Mouse (Mus musculus) ES-E14 (cell line): ENCODE measurements around the gene Slc38a3. TPM values are rescaled to one million over a fixed set of nuclear protein-coding genes. Genes with fewer than 3 reads are reported as not detected.
"Not testable (repeated sequence)": the region's sequence is repeated elsewhere in the genome, so short reads cannot be mapped to it uniquely, and the experiment has no call there.

Experiments used
- DNase-seq: peaks from one replicate; pipeline ENCODE4 v3.0.0-alpha.2; 2013; ENCODE audit warnings: low read depth, low spot score
- H3K27ac ChIP-seq: 2 replicates; pipeline ENCODE4 v1.5.1; 2012; ENCODE audit warnings: low read depth, mild to moderate bottlenecking, low read length, moderate library complexity, mixed read lengths; ENCODE audit not compliant: poor library complexity, insufficient read depth, severe bottlenecking
- H3K36me3 ChIP-seq: 2 replicates; pipeline ENCODE4 v1.6.1; 2012; ENCODE audit warnings: mild to moderate bottlenecking, low read length, moderate library complexity, mixed read lengths; ENCODE audit not compliant: control insufficient read depth, poor library complexity, insufficient read depth, severe bottlenecking
- H3K4me1 ChIP-seq, 2 experiments: fragments of 150-350 bp in 1 of 2; sonication (generic) in 1 of 2; 2 replicates each; pipeline ENCODE4 v1.6.1; 2012; ENCODE audit warnings: low read length in 2 of 2, mild to moderate bottlenecking in 1 of 2, mixed read lengths in 1 of 2; ENCODE audit not compliant: control insufficient read depth in 2 of 2, insufficient read depth in 2 of 2, poor library complexity in 1 of 2
- H3K4me3 ChIP-seq, 2 experiments: fragments of 150-350 bp in 1 of 2; sonication (generic) in 1 of 2; 2 replicates each; pipeline ENCODE4 v1.5.1; 2012; ENCODE audit warnings: low read length in 2 of 2, low read depth in 1 of 2, mild to moderate bottlenecking in 1 of 2, mixed read lengths in 1 of 2; ENCODE audit not compliant: insufficient read depth in 1 of 2, poor library complexity in 1 of 2, severe bottlenecking in 1 of 2
- H3K9ac ChIP-seq: 2 replicates; pipeline ENCODE4 v1.6.1; 2012; ENCODE audit warnings: low read depth, mild to moderate bottlenecking, low read length, mixed read lengths; ENCODE audit not compliant: poor library complexity, insufficient read depth, severe bottlenecking
- H3K9me3 ChIP-seq: fragments of 150-350 bp; sonication (generic); 2 replicates; pipeline ENCODE4 v1.6.1; 2012; ENCODE audit warnings: low read depth, mild to moderate bottlenecking, low read length; ENCODE audit not compliant: control insufficient read depth, insufficient read depth
- CHD2 ChIP-seq: IDR thresholded peaks from 2 replicates; pipeline ENCODE4 v1.6.1; 2014; ENCODE audit warnings: mild to moderate bottlenecking, low read depth, low read length, inconsistent platforms
- HCFC1 ChIP-seq: IDR thresholded peaks from 2 replicates; pipeline ENCODE4 v1.6.1; 2012; ENCODE audit warnings: low read length, inconsistent platforms, borderline replicate concordance; ENCODE audit not compliant: insufficient read depth
- MAFK ChIP-seq: IDR thresholded peaks from 2 replicates; pipeline ENCODE4 v1.6.1; 2014; ENCODE audit warnings: mild to moderate bottlenecking, low read depth, low read length, inconsistent platforms; ENCODE audit not compliant: insufficient read depth
- ZC3H11A ChIP-seq: IDR thresholded peaks from 2 replicates; pipeline ENCODE4 v1.6.1; 2012; ENCODE audit warnings: low read depth, mild to moderate bottlenecking, inconsistent platforms, low read length, borderline replicate concordance
- ZNF384 ChIP-seq: IDR thresholded peaks from 2 replicates; pipeline ENCODE4 v1.6.1; 2012; ENCODE audit warnings: low read depth, low read length, inconsistent platforms
- in situ Hi-C, 2 experiments: fragments of 600-800 bp; cut with MboI; formaldehyde crosslinking; loops; one replicate each; pipeline ENCODE4 v1.15.1; 2025; ENCODE audit warnings: low sequenced_read_pairs in 2 of 2, inconsistent platforms in 1 of 2; ENCODE audit not compliant: unreplicated experiment in 2 of 2
- total RNA-seq: library from RNA; depleted of rRNA; stranded (reverse); fragments of 300-350 nt; gene quantifications from 2 replicates; pipeline ENCODE4 v1.2.3, GENCODE M21; 2012

Gene Slc38a3
- total RNA-seq, 1 experiment, result 2.9 TPM

- Histone ChIP-seq H3K36me3 (no peaks in the 10 kb centered on the region; the same call in 1 of the 2 replicates), H3K4me3 (no peak overlapping the region), H3K27ac (no peak overlapping the region), H3K4me1 (peaks cover 3 to 5% of the 10 kb centered on the region in 2 experiments; a peak in 2 of 4 replicates), H3K9ac (no peak overlapping the region), H3K9me3 (no peaks in the 10 kb centered on the region)
- DNase-seq, result no peak
- TF ChIP-seq ZC3H11A, result peak; percentile 38; the same call in 1 of the 2 replicates
- no peak for TF ChIP-seq MAFK
- in situ Hi-C loops, result loop anchor here in 1 of 2 experiments (5.0 kb wide), 1 partner anchor 52 kb away; no protein-coding TSS in a partner anchor
Measured at GRCm38 (mm10) chr9:107685231-107685981, 16.1 kb upstream of the Slc38a3 start.

GRCm38 (mm10) chr9:107682405-107682804 lies 13.1 kb upstream of the Slc38a3 start:
- Histone ChIP-seq H3K9me3 (no peaks in the 10 kb centered on the region), H3K36me3 (no peaks in the 10 kb centered on the region; the same call in 1 of the 2 replicates), H3K9ac (no peak overlapping the region), H3K27ac (no peak overlapping the region), H3K4me1 (peaks cover 3 to 4% of the 10 kb centered on the region in 2 experiments; a peak in 2 of 4 replicates), H3K4me3 (no peak overlapping the region)
- no peak for DNase-seq
- in situ Hi-C loops, result no loop called here
- TF ChIP-seq MAFK (no peak), CHD2 (no peak), ZC3H11A (no peak)

- no peak for DNase-seq
- no peak within 1 kb of the TSS for H3K9ac ChIP-seq
- H3K4me3 ChIP-seq, result no peak within 1 kb of the TSS
- H3K4me1 ChIP-seq, result peaks cover 0 to 14% of the 10 kb centered on the region in 2 experiments; a peak in 1 of 4 replicates
- no peaks in the 10 kb centered on the region for H3K9me3 ChIP-seq
- H3K36me3 ChIP-seq, result no peaks in the 10 kb centered on the region; the same call in 1 of the 2 replicates
- no peak for TF ChIP-seq ZNF384
- no peak within 1 kb of the TSS for H3K27ac ChIP-seq
- in situ Hi-C loops, result no loop called here
Measured at GRCm38 (mm10) chr9:107679501-107679900, 10.2 kb upstream of the Slc38a3 start, which contains the start of gene Gnat1. Gnat1 (minus strand) TSS chr9:107679712.

- TF ChIP-seq ZC3H11A (no peak), CHD2 (no peak), MAFK (no peak), ZNF384 (no peak), HCFC1 (no peak)
- H3K27ac ChIP-seq, result no peak overlapping the region
- no peaks in the 10 kb centered on the region; the same call in 1 of the 2 replicates for H3K36me3 ChIP-seq
- in situ Hi-C loops, result no loop called here
- H3K9me3 ChIP-seq, result no peaks in the 10 kb centered on the region
- H3K4me1 ChIP-seq, result peaks cover 0 to 13% of the 10 kb centered on the region in 2 experiments; a peak in 1 of 4 replicates
- no peak for DNase-seq
- H3K9ac ChIP-seq, result no peak overlapping the region
- H3K4me3 ChIP-seq, result no peak overlapping the region
Measured at GRCm38 (mm10) chr9:107678861-107679260, 9.5 kb upstream of the Slc38a3 start.

DNA sequence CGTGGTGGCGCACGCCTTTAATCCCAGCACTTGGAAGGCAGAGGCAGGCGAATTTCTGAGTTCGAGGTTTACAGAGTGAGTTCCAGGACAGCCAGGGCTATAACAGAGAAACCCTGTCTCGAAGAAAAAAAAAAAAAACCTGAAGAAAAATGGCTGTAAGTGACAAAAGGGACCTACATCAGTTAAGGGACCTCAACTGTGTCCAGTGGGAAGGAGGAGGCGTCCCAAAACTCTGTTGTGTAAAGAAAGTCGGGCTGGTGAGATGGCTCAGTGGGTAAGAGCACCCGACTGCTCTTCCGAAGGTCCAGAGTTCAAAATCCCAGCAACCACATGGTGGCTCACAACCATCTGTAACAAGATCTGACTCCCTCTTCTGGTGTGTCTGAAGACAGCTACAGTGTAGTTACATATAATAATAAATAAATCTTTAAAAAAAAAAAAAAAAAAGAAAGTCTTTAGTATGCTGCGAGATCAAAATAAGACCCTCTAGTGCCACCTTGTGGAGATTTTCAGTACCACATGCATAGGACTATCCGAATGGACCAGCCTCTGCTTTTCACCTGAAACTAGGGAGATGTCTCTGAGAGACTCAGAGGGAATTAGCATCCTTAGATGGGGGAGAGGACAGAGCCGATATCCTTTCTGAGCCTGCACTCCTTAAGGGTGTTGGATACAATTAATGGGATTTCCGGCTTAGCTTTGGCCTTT lies 8.6 kb upstream of the Slc38a3 start:
- in situ Hi-C loops, H3K9me3 ChIP-seq, H3K9ac ChIP-seq, H3K36me3 ChIP-seq, H3K27ac ChIP-seq: not testable (repeated sequence)
- Histone ChIP-seq H3K4me3 (peak overlapping the region in 1 of 2 experiments; percentile 40; a peak in 2 of 4 replicates), H3K4me1 (peaks cover 0 to 13% of the 10 kb centered on the region in 2 experiments; a peak in 1 of 4 replicates)
- peak; percentile 84 for DNase-seq
